Mouse (Mus musculus) heart, embryonic 11.5 days (tissue): ENCODE data around the gene Tmem267. TPM values are rescaled to one million over a fixed set of nuclear protein-coding genes. Genes with fewer than 3 reads are reported as not detected.
"Not testable (repeated sequence)": the region's sequence is repeated elsewhere in the genome, so short reads cannot be mapped to it uniquely, and the experiment has no call there.

Experiments used
- ATAC-seq: fragments of 200-750 bp; cut with Nextera tagmentation; replicated peaks from 2 replicates; pipeline ENCODE4 v1.8.0; 2017; ENCODE audit warnings: moderate library complexity; ENCODE audit not compliant: insufficient number of reproducible peaks, low FRiP score, low TSS enrichment
- H3K27ac ChIP-seq: fragments of 300-500 bp; sonication (generic); 2 replicates; pipeline ENCODE4 v1.5.1; 2014; ENCODE audit warnings: mild to moderate bottlenecking, low read depth, low read length
- H3K27me3 ChIP-seq: fragments of 300-500 bp; sonication (generic); 2 replicates; pipeline ENCODE4 v1.6.1; 2014; ENCODE audit warnings: mild to moderate bottlenecking, low read length, mixed read lengths; ENCODE audit not compliant: control insufficient read depth, insufficient read depth
- H3K36me3 ChIP-seq: fragments of 300-500 bp; sonication (generic); 2 replicates; pipeline ENCODE4 v1.6.1; 2014; ENCODE audit warnings: mild to moderate bottlenecking, low read length, moderate library complexity, mixed read lengths; ENCODE audit not compliant: control insufficient read depth, insufficient read depth
- H3K4me1 ChIP-seq: fragments of 300-500 bp; sonication (generic); 2 replicates; pipeline ENCODE4 v1.6.1; 2014; ENCODE audit warnings: low read length; ENCODE audit not compliant: control insufficient read depth, insufficient read depth
- H3K4me2 ChIP-seq: fragments of 300-500 bp; sonication (generic); 2 replicates; pipeline ENCODE4 v1.6.1; 2014; ENCODE audit warnings: mild to moderate bottlenecking, moderate library complexity
- H3K4me3 ChIP-seq: fragments of 300-500 bp; sonication (generic); 2 replicates; pipeline ENCODE4 v1.5.1; 2014; ENCODE audit warnings: low read depth, low read length
- H3K9ac ChIP-seq: fragments of 300-500 bp; sonication (generic); 2 replicates; pipeline ENCODE4 v1.6.1; 2014; ENCODE audit warnings: mild to moderate bottlenecking, low read depth, low read length, moderate library complexity
- H3K9me3 ChIP-seq: fragments of 300-500 bp; sonication (generic); replicated peaks from 2 replicates; pipeline ENCODE4 v1.6.1; 2016; ENCODE audit warnings: low read length; ENCODE audit not compliant: control insufficient read depth
- WGBS: fragments of 180-500 bp; shearing (Covaris S2); extraction: QIAGEN DNeasy Blood & Tissue Kit; methylation state at CpG from one replicate; pipeline ENCODE4 v1.1.7; 2014; ENCODE audit not compliant: insufficient replicate concordance; 5-methylcytosine and 5-hydroxymethylcytosine counted together
- polyA plus RNA-seq: library from polyadenylated mRNA; unstranded; fragments of >200 nt; fragmentation: Nextera tagmentation; extraction: Ambion mirVana; gene quantifications from 2 replicates; pipeline ENCODE4 v1.2.1, GENCODE M21; 2014

Tmem267 gene
- polyA plus RNA-seq, 1 experiment from 2014 or later = 1.6 TPM

- H3K36me3 ChIP-seq, H3K27ac ChIP-seq, ATAC-seq, H3K4me3 ChIP-seq, H3K27me3 ChIP-seq, H3K4me1 ChIP-seq, H3K9ac ChIP-seq, H3K4me2 ChIP-seq: not testable (repeated sequence)
- WGBS = 43% methylated on average over 12 of the region's 13 CpGs
- H3K9me3 ChIP-seq = peaks cover 12% of the 10 kb centered on the region
These were observed 115.0 kb downstream of the Tmem267 start for GRCm38 (mm10) chr13:119602688-119603331.

GRCm38 (mm10) chr13:119603890-119604289 is 116.1 kb downstream of the Tmem267 start:
- ATAC-seq, H3K36me3 ChIP-seq, H3K4me1 ChIP-seq, H3K27ac ChIP-seq, H3K4me2 ChIP-seq, H3K9ac ChIP-seq, H3K9me3 ChIP-seq, H3K27me3 ChIP-seq, H3K4me3 ChIP-seq: not testable (repeated sequence)
- 88% methylated on average over 6 of the region's 8 CpGs for WGBS

GRCm38 (mm10) chr13:119604322-119604721 is 116.5 kb downstream of the Tmem267 start:
- not testable (repeated sequence) for H3K9me3 ChIP-seq, H3K4me1 ChIP-seq, H3K4me2 ChIP-seq, H3K9ac ChIP-seq, H3K36me3 ChIP-seq, H3K4me3 ChIP-seq, H3K27ac ChIP-seq, H3K27me3 ChIP-seq
- 85% methylated on average over 7 of the region's 9 CpGs for WGBS
- ATAC-seq = peak; percentile 7; the same call in 1 of the 2 replicates

GRCm38 (mm10) chr13:119618841-119619240 is 131.0 kb downstream of the Tmem267 start:
- no peaks in the 10 kb centered on the region for H3K27me3 ChIP-seq
- ATAC-seq = no peak
- H3K9ac ChIP-seq = no peak overlapping the region
- no peak overlapping the region for H3K27ac ChIP-seq
- H3K4me3 ChIP-seq = no peak overlapping the region
- no peak overlapping the region for H3K4me2 ChIP-seq
- 83% methylated on average over 3 of the region's 3 CpGs for WGBS
- H3K36me3 ChIP-seq = no peaks in the 10 kb centered on the region
- H3K9me3 ChIP-seq = 0 out of 2 replicates have a peak, but pooled peaks cover 6% of the 10 kb centered on the region
- H3K4me1 ChIP-seq = no peaks in the 10 kb centered on the region

- Histone ChIP-seq H3K36me3 (no peaks in the 10 kb centered on the region), H3K9me3 (0 out of 2 replicates have a peak, but pooled peaks cover 6% of the 10 kb centered on the region), H3K4me2 (no peak overlapping the region), H3K27me3 (no peaks in the 10 kb centered on the region), H3K4me1 (no peaks in the 10 kb centered on the region), H3K9ac (no peak overlapping the region), H3K27ac (no peak overlapping the region), H3K4me3 (no peak overlapping the region)
- ATAC-seq = no peak
- 72% methylated on average over 3 of the region's 3 CpGs for WGBS
These were observed 131.9 kb downstream of the Tmem267 start for GRCm38 (mm10) chr13:119619735-119620134.

- Histone ChIP-seq H3K4me3 (no peak within 1 kb of the TSS), H3K9me3 (0 out of 2 replicates have a peak, but pooled peaks cover 6% of the 10 kb centered on the region), H3K4me2 (no peak within 1 kb of the TSS), H3K27me3 (no peaks in the 10 kb centered on the region), H3K9ac (no peak within 1 kb of the TSS), H3K4me1 (no peaks in the 10 kb centered on the region), H3K36me3 (no peaks in the 10 kb centered on the region), H3K27ac (no peak within 1 kb of the TSS)
- no peak for ATAC-seq
- WGBS = 70% methylated on average over 6 of the region's 6 CpGs
These were observed 135.8 kb downstream of the Tmem267 start, which contains the start of gene Ccl28 for GRCm38 (mm10) chr13:119623634-119624033. Gene Ccl28 (plus strand): TSS chr13:119623819.

GRCm38 (mm10) chr13:119625952-119626351 is 138.1 kb downstream of the Tmem267 start:
- H3K36me3 ChIP-seq, H3K27me3 ChIP-seq, H3K27ac ChIP-seq, H3K9me3 ChIP-seq, H3K4me1 ChIP-seq, H3K4me3 ChIP-seq, ATAC-seq, H3K9ac ChIP-seq, H3K4me2 ChIP-seq: not testable (repeated sequence)
- WGBS = 73% methylated on average over 5 of the region's 5 CpGs

GRCm38 (mm10) chr13:119631482-119632155 is 143.8 kb downstream of the Tmem267 start:
- peak; percentile 83 for ATAC-seq
- Histone ChIP-seq H3K9me3 (no peaks in the 10 kb centered on the region), H3K27me3 (no peaks in the 10 kb centered on the region), H3K9ac (peak overlapping the region; percentile 58; the same call in 1 of the 2 replicates), H3K4me1 (no peaks in the 10 kb centered on the region), H3K4me2 (peak overlapping the region; percentile 63), H3K36me3 (no peaks in the 10 kb centered on the region), H3K27ac (no peak overlapping the region), H3K4me3 (peak overlapping the region; percentile 50)
- 10% methylated on average over 33 of the region's 33 CpGs for WGBS
